Mouse (Mus musculus): ENCODE data around the gene Rps16.

Gene Rps16

DNA sequence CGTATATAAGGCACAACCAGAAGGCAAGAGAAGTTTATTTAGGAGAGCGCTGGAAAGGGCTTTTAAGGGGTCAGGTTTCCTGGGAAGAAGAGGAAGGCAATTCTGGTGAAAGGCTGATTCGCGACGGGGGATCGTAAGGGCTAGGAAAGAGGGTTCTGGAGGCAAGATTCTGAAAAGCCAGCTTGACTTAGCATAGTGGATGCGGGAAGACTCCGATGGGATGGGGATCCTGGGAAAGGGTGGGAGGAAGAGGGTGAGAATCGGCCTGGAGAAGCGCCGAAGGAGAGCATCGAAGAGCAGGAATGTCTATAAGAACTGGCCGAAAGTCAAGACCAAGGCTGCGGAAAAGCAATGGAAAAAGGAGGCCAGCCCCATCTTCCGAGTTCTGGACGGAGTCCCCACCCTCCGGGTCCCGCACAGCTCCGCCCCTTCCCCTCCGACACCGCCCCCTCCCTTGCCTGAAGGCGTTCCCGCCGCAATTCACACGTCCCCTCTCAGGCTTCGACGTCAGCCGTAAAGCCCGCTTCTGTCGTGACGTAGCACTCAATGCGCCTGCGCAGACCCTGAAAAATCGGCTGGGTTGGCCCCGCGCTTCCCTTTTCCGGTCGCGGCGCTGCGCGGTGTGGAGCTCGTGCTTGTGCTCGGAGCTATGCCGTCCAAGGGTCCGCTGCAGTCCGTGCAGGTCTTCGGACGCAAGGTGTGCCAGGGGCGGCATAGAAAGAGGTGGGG, at the start of gene Rps16:
TSS of gene Rps16 (plus strand) at position 498 of the 729 bp plus-strand sequence.
- DNase-seq (ENCODE audit: low read depth) = peak; percentile 99

DNA sequence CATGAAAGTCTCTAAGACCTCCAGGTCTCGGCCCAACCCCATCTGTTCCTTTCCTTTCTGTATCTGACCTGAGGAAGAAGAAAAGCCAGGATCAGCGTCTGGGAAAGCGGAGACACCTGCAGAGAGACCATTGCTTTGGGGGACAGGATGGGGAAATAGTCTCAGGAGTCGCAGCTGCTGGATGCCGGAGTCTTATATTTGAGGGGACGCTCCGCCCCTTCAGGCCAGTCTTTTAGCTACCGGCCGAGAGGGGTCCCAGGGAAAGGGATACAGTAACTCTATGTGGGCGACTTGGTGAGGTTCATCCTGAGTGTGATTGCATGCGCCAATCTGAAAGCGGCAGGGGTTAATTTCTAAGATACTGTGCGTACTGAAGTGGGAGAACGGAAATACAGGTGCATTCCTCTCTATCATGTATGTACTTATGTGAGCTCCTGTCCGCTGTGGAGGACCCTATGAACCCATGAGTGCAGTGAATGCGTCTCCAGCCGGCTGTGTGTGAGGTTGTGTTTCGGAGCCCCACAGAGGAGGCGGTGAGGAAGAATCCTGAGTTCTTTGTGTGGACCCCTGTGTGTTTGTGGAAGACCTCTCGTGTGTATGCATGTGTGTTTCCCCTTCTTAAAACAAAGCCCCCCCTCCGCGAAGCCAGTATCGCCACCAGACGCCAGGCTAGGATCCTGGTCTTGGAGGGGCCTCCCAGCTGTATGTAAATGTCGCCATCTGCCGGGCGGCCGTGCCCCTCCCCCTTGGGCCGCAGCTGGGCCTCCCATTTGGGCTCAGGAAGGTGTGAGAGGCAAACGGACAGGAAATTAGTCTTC, 48.6 kb upstream of the Rps16 start, which contains the start of gene Dll3:
TSS of gene Dll3 (minus strand) at position 623 of the 818 bp plus-strand sequence.
- peak; percentile 48 for DNase-seq (ENCODE audit: low read depth)

DNA sequence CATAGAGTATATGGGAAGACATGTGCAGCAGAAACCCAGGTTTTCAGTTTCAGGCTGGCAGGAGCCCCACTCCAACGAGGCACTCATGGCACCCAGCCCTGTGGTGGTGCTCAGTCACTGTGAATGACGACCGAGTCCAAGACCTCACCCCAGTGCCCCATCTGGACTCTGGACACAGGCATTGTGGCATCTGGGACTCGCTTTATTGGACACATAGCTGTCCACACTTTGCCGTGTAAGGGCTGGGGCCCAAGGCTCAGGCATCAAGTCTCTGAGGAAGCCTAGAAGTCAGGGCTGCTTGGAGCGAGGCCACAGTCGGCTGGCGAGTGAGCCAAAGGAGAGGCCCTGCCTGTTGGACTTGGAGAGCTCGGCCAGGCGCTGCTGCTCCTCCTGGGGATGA, 44.8 kb upstream of the Rps16 start:
- no peak for DNase-seq (ENCODE audit: low read depth)

DNA sequence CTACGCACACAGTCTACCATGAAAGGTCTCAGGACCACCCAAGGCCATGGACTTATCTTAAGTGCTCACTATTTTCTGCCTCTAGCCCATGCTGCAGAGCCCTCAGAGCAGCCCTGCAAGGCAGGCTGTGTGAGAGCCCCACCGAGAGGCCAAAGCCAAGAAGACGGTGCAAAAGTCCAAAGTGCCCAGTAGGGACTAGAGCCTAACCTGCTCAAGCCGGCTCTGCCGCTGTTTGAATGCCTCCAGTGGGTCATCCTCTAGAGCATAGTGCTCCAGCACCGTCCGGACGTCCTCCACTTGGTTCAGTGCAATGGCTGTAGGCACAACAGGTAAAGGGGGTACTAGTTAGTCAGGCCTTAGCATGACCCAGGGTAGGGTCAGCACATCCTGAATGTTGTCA, 44.2 kb upstream of the Rps16 start:
- no peak for DNase-seq (ENCODE audit: low read depth)

DNA sequence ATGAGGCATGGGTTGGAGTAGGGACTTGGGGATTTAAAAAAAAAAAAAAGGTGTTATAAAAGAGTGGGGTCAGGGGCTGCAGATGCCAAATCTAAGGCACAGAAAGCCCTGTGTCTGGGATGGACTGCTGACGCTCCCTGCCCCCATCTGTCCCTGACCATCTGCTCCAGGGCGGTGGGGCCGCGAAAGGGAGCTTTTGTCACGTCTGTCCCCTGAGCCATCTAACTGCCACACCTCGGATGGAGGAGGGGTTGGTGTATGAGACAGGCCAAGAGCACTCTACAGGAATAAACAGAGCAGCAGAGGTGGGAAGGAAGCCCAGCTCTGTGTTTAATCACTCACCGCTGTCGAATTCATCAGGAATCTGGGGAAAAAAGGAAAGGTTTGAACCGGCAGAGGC, 40.7 kb upstream of the Rps16 start:
- no peak for DNase-seq (ENCODE audit: low read depth)

DNA sequence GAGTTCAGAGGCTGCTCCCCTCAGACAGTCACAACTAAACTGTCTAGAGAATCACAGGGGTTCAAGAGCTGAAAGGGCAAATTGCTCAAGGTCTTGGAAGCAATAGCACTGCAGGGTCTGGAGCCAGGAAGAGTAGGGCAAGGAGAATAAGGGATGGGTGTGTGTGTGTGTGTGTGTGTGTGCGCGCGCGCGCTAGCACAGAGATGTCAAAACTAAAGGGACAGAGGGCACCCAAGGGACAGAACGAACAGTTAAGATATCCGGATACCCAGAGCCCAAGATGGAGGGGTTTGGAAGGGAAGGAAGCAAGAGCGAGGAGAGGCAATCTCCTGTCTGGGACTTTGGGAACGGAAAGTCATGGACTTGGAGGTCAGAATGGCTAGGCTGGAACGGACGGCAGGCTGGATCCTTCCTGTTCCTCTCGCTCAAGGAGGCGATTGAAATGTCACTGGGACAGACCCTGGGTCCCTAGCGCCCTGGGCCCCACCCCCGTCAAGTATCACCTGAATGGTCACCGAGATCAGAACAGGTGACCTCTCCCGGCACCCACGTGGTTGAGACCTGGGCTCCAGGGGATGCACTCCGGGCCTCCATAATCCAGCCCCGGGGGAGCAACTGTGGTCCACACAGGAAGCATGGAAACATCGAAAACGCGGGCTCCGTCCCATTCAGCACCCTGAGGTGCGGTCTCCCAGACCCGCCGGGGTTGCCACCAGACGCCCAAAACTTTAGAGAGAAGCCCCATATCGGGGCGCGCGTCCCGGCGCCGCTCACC, 39.1 kb upstream of the Rps16 start:
- DNase-seq (ENCODE audit: low read depth) = no peak

DNA sequence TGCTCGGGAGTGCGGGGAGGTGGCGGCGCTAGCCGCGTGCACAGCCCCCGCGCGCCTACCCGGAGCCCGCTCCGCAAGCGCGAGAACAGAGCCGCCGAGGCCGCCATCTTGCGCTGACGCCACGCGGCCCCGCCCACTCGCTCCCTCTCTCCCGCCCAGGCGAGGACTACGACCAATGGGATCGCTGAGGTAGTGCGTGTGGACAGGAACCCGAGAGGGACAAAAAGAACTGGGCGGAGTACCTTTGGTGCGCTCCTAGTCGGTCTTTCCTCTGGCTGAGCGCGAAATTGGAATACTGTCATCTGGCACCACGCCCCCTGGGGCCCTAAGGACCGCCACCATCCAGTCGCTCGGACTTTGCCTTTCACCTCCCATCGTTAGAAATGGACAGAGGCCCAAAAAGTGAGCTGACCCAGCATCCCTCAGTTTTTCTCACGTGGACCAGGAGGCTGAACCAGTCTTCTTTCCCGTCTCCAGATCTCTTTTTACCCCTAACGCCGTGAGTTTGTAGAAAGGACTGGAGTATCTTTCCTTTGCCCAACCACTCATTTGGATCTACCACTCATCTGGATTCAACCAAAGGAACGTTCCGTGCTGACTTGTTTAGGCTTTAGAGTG, 38.4 kb upstream of the Rps16 start, which contains the start of gene Timm50:
TSS of gene Timm50 (minus strand) at position 147 of the 618 bp plus-strand sequence.
- peak; percentile 97 for DNase-seq (ENCODE audit: low read depth)

DNA sequence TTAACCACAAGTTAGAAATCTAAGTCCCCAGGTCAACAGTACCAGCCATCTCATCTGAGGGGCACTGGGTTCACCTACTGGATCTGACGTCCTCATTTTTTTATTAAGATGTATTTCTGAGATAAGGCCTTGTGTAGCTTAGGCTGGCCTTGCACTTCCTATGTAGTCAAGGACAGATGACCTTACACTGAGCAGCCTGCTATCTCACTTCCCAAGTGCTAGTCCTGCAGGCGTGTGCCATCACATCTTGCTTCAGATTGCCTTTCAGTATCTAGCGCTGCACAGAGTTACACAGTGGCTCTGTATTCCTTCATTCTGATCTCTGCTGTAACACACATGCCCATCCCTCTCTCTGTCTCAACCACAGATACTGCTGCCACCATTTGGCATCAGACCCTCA, 32.4 kb upstream of the Rps16 start:
- DNase-seq (ENCODE audit: low read depth) = no peak

DNA sequence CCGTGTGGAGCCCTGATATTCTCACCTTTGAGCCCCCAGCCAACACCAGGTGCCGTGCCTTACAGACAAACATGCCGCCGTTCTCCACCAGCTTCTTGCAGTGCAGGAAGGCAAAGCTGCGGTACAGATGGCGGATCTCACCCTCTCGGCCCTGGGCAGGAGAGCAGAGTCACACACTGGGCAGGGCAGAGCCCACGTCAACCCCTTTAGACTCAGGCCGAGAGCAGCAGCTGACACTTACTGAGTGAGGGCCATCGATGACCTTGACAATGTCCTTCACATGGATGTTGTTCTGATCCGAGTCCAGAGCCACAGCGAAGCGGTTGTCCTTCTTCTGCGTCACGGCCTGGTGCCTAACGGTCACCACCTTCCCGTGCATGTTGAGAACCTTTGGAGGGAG, 31.7 kb upstream of the Rps16 start:
- DNase-seq (ENCODE audit: low read depth) = no peak

DNA sequence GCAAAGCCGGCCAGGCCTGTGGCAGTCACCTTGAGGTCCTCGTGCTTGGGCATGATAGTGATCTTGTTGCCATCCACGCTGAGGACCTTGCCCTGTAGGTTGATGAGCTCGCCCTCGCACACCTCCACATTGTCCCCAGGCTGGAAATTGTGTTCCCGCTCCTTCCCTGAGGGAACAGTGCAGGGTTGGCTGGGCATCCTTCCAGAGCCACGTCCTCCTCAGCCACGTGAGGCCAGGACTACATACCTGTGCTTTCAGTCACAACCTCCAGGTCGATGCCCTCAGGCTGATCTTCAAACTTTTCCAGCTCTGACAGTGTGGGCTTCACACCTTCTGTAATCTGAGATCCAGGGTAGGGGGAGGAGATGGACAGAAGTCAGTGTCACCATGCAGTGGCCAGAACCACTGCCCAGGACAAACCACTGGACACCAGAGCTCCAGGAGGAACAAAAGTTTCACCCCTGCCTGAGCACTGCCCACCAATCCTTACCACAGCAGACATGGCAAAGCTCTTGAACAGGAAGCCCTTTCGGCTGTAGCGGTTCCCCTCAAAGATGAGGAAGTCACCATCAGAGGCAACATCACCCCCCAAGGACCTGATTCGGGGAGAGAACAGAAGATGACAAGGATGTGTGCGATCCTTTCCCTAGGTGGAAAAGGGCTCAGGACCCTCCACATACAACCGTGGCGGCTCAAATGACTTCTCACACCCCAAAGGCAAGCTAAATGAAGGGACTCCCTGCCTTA, 28.3 kb upstream of the Rps16 start:
- no peak for DNase-seq (ENCODE audit: low read depth)

DNA sequence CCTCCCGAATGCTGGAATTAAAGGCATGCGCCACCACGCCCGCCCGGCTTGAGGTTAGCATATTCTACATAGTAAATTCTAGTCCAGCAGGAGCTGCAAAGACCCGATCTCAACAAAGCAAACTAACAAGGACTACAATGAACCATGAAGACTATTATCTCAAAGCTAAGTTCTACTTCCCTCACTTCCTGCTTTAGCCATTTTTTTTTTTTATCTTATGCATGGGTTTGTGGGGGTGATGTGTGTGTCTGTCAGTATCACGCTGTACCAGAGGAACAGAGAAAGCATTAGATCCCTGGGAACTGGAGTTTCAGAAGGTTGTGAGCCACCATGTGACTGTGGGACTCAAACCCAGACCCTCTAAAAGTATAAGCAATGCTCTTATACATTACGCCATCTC, 25.2 kb upstream of the Rps16 start:
- DNase-seq (ENCODE audit: low read depth) = no peak

DNA sequence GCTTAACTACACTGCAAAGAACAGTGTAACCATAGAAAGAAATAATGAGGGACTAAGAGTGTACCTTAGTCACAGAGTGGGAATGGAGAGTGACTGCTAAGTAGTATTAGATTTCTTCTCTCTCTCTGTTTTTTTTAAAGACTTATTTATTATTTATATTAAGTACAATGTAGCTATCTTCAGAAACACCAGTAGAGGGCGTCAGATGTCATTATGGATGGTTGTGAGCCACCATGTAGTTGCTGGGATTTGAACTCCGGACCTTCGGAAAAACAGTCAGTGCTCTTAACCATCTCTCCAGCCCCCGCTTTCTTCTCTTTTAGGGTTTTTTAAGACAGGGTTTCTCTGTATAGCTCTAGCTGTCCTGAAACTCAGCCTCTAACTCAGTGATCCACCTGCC, 24.0 kb upstream of the Rps16 start:
- DNase-seq (ENCODE audit: low read depth) = peak; percentile 45

DNA sequence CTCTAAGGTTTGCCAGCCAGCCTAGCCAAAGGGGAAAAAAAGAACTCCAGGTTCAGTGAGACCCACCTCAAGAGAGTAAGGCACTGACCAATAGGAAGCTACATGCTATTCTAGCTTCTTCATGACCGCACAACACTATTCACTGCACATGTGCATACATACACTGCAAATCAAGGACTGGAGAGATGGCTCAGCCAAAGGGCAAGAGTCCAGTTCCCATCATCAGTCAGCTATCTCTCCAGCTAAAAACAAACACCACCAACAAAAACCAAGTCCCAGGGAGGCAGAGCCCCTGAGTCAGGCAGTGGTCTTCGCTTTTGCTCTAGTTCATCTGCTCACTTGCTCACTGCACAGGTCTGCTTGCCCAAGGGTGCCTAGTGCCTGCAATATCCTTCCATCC, 22.2 kb upstream of the Rps16 start:
- DNase-seq (ENCODE audit: low read depth) = no peak

DNA sequence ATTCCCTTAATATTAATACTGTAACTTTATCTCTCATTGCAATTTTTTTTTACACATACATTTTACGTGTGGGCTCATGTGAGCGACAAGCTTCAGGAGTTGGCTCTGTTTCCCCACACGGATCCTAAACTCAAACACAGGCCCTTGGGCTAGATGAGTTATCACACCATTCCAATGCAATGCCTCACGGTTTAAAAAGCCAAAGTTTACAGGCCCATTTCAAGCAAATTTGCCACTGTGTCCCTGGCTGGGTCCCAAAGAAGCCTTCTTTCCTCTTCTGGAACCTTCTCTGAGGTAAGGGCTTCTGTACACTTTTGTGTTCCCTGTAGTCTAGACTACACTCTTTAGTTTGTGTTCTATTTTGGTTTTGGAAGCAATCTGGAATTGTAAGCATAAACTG, 15.9 kb upstream of the Rps16 start:
- no peak for DNase-seq (ENCODE audit: low read depth)

DNA sequence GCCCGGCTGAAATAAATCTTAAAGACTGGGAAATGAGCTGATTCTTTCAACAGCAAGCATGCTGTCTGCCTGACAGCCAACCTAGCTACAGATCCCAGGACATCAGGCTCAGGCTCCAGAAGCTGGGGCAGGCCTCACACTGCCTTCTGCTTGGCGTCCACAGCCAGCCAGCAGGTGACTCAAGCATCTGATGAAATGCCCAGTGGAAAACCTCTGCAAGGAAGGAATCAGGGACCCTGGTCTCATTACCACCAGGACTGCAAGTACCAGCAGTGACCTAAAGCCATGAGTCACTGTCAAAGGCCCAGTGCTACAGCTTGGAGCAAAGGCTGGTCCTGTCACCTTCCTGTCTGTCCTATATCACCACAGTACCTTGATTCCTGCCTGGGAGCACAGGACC, 15.0 kb upstream of the Rps16 start:
- DNase-seq (ENCODE audit: low read depth) = no peak

DNA sequence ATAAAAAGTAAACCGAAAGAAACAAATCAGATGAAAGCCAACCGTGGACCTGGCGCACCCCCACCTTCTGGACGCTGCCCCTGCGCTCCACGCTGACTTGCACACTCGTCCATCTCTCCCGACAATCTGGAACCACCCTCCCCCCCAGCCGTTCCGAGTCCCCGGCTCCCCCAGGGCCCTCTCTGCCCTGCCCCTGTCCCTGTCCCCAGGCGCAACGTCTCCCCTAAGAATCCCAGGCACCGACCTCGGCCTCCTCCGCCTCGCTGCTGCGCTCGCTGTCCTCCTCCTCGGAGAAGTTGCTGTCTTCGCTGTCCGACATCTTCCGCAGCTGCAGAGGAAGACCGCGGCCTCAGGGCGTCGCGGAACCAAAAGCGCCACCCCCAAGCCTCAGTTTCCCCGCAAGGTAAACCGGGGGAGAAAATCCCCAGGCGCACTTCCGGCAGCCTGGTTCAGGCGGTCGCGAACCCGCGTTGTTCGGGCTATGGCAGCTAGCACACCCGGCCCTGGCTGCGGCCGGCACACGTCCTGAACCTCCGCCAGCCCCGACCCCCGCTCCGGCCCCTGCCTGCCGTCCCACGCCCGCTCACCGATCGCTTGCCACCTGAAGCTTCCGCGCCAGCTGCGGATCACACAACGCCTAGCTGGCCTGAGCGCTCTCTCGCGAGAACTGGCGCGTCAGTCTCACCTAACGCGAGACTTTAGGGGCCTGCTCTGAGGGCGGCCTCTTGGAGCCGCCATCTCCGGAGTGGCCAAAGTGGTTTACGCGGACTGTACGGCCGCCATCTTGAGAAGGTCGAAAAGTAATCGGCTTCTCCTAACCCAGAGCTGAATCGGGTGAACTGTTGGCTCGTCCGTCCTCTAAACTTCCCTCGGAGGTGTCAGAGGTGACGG, 12.1 kb upstream of the Rps16 start, which contains the start of gene Supt5:
TSS of gene Supt5 (minus strand) at position 639 of the 891 bp plus-strand sequence.
- peak; percentile 100 for DNase-seq (ENCODE audit: low read depth)

DNA sequence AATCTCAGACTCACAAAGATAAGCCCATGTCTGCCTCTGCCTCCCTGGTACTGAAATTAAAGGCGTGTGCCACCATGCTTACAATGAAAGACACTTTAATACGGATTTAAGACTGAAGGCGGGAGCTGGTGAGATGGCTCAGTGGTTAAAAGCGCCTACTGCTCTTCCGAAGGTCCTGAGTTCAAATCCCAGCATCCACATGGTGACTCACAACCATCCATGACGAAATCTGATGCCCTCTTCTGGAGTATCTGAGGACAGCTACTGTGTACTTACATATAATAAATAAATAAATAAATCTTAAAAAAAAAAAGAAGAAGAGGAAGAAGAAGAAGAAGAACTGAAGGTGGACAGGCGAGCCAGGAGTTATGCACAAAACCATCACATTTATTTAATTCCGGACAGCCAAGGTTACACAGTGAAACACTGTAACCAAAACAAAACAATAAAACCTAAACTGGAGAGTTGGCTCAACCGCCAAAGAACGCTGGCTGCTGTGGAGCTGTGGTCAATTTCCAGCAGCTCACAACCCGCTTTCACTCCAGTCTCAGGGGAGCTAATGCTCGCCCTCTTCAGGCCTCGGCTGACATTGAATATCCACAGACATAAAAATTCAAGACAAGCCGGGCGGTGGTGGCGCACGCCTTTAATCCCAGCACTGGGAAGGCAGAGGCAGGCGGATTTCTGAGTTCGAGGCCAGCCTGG, 11.1 kb upstream of the Rps16 start:
- DNase-seq (ENCODE audit: low read depth) = peak; percentile 83

DNA sequence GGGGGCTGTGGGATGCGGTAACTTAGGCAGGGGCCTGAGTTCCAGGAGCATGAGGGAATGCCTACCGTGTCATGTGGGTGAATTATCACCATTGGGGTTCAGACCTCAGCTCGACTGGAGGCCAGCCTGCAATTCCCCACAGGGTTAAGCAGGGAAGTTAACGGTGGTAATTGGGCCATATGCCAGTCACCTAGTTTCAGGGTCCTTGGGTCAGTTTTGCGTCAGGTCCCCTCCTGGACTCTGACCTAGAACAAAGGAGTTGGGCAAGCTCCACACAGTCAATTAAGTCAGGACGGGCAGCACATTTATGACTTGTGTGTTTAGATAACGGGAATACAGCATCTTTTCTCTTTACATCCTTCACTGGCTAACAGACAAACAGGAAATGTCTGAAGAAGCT, 9.1 kb upstream of the Rps16 start:
- no peak for DNase-seq (ENCODE audit: low read depth)

DNA sequence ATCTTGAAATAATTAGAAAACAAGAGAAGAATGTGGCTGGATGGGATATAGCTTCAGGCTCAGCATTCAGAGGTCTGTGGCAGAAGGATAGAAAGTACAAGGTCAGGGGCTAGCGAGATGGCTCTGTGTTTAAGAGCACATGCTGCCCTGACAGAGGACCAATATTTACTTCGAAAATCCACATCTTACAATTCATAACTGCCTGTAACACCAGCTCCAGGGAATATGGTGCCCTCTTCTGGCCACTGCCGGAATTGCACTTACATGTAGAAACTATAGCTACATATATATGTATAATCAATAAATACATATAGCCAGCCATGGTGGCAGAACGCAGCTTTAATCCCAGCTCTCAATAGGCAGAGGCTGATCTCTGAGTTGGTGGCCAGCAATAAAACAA, 5.8 kb upstream of the Rps16 start:
- DNase-seq (ENCODE audit: low read depth) = peak; percentile 91

DNA sequence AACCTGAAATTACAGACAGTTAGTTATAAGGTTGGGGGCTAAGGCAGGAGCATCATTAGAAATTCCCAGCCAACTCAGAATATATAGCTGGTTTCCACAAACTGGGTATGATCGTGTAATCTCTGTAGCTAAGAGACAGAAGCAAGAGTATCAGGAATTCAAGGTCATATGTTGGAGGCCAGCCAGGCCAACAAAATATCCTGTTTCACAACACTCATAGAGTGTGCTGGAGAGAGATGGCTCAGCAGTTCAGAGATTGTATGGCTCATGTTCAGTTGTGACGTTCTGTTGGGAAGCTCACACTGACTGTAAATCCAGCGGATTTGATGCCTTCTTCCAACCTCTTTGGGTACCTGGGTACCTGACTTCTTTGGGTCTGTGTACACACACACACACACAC, 2.7 kb upstream of the Rps16 start:
- no peak for DNase-seq (ENCODE audit: low read depth)

Measured in induced T-regulatory cell, adult 2 months (primary cell).